Mouse (Mus musculus) MN1 (cell line): ENCODE measurements around the gene Gm20458.
A peak's percentile ranks its signal among the peaks of the same experiment; 100 is the strongest.

Source experiments
- DNase-seq: peaks from one replicate; pipeline ENCODE4 v3.0.0-alpha.2; 2016; ENCODE audit warnings: low spot score

Gm20458 gene

GRCm38 (mm10) chr2:164460745-164461551 lies at the start of gene Gm20458:
Gene Gm20458, plus strand, starts transcription at chr2:164460967.
- DNase-seq, result peak; percentile 98

GRCm38 (mm10) chr2:164414167-164414566 lies 46.6 kb upstream of the Gm20458 start:
- no peak for DNase-seq

DNA sequence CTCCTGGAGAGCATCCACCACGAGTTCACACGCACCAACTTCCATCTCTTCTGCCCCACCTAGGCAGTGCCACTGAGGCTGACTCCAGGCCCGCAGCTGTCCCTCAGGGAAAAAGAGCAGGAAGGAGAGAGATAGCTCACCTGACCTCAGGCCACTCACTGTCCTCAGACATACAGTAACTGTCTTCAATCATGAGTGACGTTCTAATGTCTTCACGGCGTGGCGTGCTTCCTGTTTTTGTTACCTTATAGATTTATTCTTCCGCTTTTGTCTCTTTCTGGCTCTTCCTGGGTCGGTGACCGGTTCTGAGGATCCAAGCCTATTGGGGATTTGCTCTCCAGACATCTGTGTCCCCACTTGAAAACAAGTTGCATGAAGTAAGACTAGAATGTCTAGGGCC lies 46.2 kb upstream of the Gm20458 start:
- no peak for DNase-seq

- peak; percentile 69 for DNase-seq
Observed at GRCm38 (mm10) chr2:164417198-164417597, 43.6 kb upstream of the Gm20458 start.

DNA sequence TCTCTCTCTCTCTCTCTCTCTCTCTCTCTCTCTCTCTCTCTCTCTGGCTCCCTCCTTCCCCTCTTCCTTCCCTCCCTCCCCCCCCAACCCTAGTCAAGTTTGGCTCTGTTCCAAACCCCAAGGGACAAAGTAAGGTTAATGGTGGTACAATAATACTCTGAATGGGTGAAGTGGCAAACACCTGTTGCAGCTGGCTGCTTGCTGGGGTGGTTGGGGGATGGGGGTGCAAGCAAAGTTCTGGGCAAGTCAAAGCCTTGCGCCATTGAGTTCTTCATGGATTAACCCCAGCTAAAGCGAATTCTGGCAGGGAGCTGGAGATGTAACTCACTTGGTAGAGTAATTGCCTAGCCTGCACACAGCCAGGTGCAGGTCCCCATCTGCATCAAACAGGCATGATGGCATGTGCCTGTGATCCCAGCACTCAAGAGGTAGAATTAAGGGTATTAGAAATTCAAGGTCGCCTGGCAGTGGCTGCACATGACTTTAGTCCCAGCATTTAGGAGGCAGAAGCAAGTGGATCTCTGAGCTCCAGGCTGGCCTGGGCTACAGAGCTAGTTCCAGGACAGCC lies 42.4 kb upstream of the Gm20458 start:
- no peak for DNase-seq

- DNase-seq, result no peak
Observed at GRCm38 (mm10) chr2:164419489-164419888, 41.3 kb upstream of the Gm20458 start.

DNA sequence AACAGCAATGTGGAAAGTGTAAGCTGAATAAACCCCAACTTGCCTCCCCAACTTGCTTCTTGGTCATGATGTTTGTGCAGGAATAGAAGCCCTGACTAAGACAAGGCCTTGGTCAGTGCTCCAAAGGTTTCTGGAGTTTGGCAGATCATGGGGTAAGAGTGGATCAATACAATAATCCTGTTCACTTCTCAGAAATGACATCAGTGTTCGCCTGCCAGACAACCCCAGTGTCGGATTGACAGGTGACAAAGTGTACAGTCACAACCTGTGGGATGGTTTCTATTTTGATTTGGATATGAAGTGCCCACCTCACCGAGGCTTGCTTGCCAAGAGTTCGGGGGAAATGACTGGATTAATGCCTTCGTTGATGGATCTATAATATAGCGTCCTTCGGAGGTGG lies 39.5 kb upstream of the Gm20458 start:
- no peak for DNase-seq

GRCm38 (mm10) chr2:164421979-164422378 lies 38.8 kb upstream of the Gm20458 start:
- no peak for DNase-seq

DNA sequence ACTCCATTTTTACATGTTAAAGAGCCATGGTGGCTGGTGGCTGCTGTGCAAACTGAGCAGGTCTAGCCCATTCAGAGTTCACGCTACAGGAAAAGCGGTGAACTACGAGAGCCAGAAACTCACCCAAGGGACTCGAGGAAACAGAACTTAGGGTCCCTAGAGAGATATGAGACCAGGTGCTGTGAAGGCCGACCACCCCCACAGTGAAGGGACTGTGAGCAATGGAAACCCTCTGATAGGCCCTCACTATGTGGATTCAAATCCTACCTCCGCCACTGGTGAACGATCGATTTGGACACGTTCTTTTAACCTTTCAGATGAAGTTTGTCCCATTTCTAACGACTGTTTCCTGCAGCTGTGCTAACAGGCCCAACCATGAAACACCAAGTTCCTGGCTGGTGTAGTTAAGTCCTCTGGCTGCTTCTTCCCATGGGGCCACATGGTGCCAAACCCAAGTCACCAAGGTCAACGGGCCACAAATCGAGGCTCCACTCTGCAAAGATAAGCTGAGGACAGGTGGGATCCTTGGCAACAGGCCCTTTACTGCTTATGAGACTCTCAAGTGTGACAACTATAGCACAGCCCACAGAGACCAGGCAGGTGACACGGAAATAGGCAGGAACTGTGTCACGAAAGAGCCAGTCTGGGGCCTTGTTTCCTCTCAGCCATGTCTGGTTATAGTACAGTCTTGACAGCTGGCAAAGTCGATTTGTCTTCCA lies 37.9 kb upstream of the Gm20458 start:
- no peak for DNase-seq

DNA sequence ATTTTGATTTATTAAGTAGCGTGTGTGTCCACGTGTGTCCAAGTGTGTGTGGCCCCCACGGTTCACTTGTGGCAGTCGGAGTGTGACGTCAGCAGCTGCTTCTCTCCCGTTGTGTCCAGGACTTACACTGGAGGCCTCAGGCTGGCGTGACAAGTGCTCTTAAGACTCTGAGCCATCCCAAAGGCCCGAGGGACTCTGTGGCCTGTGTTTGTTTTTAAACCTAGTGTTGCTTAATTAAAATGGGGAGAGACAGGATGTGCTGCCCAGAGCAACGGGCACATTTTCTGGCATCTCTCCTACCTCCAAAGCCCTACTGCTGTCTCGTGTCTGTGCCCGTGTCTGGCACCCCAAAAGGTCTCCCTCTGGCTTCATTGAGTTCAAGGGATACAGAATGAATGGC lies 37.3 kb upstream of the Gm20458 start:
- DNase-seq, result no peak

DNA sequence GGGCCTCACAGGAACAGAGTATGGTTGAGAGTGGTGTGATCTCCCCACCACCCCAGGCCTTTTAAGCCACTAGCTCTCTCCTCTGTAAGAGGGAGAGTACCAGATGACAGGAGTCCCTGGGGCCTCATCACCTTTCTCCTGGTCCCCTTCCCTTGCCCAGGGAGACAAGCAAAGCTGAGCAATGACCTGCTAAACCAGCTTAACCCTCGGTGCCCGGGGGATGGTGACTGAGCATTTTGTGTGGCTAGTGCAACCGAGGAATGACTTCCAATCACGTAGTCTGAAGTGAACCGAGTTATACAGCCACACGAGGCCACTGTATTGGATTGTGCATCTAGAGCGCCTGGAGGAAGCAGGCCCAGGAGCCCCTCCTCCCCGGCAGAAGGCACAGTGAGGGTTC lies 36.4 kb upstream of the Gm20458 start:
- no peak for DNase-seq

DNA sequence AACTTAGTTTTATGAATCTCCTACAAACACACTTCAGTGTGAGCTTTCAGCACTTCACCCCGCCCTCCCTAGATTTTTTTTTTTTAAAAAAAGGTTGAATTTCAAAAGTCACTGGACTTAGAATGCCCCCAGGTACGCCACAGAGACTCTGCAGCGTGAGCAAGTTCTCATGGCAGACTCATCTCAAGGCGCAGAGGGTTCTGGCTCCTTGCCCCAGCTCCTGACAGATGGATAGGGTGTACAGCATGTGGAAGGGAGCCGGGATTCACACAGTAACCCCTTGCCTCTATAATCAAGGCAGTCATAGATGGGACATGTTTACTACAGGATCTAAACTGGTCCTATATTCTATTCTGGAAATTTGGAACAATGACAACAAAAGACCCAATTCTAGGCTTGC lies 35.4 kb upstream of the Gm20458 start:
- DNase-seq, result no peak

- peak; percentile 73 for DNase-seq
Observed at GRCm38 (mm10) chr2:164426121-164426520, 34.6 kb upstream of the Gm20458 start.

- peak; percentile 65 for DNase-seq
Observed at GRCm38 (mm10) chr2:164426952-164427351, 33.8 kb upstream of the Gm20458 start.

DNA sequence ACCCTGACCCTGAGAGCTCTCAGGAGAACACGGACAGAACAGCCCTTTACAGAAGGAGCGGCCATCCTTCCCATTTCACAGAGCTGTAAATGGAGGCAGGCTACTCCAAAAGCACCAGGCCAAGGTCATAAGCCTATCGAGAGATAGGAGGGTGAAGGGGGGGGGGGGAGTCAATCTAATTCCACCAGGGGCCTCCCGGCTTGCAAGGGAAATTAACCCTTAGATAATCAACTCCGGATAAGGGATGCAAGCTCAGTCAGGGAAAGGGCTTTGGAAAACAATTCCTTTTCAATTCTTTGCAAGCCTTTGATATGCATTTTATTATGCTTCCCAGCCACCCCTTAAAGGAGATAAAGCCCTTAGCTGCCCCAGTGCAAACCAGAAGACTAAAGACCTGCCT lies 32.3 kb upstream of the Gm20458 start:
- DNase-seq, result no peak

DNA sequence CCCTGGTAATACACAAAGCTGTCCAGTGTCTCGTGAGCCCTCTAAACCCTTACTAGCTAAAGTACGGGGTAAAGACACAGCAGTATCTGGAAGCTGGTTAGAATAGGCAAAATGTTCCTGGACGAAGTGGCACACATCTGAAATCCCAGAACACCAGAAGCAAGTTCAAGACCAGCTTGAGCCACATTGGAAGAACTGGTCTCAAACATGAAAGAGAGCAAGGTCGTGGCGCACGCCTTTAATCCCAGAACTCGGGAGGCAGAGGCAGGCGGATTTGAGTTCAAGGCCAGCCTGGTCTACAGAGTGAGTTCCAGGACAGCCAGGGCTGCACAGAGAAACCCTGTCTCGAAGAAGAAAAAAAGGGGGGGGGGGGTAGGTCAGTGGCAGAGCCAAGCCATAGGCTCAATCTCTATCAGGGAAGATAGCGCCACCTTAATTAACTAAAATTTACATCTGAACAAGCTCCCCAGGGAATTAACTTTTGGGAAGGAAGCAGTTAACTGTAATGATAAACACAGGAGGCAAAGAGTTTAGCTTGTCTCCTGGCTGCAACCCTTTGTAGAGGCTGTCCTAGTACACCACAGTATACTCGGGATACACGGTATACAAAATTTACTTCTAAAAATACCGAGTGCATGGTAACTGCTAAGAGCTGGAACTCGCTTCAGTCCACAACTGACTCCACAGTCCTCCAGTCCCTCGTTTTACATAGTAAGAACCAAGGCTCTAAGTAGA lies 30.7 kb upstream of the Gm20458 start:
- no peak for DNase-seq

GRCm38 (mm10) chr2:164430697-164431096 lies 30.1 kb upstream of the Gm20458 start:
- DNase-seq, result no peak

DNA sequence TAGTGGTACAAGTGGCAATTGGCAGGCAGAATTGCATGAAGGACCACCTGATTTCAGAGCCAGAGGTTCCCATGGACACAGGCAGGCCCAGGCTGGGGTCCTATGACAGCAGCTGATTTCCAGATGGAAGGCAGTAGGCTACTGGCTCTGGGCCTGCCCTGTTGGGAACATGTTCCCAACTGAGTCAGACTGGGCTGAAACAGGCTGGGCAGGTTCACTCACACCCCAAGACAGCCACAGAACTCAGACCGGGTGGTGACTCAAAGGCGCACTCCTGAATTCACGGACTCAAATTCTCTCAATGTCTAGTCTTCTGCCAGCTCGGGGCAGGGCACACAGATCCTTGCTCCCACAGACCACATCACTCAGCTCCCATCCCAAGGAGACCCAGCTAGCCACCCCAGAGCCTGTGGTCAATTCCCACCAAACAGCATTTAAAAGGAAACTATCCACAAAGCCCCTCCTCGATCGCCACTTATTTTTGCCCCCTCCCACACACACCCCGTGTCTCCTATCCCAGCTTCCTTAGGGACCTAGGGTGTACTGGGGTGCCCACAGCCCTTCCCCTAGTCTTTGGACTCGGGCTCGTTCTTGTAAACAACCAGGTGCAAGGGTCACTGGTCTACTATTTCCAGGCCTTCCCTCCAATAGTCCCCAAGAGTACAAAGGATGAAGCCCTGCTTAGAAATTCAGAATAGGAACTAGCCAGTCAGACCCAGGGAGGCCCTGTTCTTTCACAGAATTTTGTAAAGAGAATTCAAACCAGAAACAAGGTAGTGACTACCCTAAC lies 28.9 kb upstream of the Gm20458 start:
- DNase-seq, result no peak

GRCm38 (mm10) chr2:164432541-164433191 lies 28.1 kb upstream of the Gm20458 start:
- DNase-seq, result peak; percentile 77

- DNase-seq, result no peak
Observed at GRCm38 (mm10) chr2:164433278-164433895, 27.4 kb upstream of the Gm20458 start.

DNA sequence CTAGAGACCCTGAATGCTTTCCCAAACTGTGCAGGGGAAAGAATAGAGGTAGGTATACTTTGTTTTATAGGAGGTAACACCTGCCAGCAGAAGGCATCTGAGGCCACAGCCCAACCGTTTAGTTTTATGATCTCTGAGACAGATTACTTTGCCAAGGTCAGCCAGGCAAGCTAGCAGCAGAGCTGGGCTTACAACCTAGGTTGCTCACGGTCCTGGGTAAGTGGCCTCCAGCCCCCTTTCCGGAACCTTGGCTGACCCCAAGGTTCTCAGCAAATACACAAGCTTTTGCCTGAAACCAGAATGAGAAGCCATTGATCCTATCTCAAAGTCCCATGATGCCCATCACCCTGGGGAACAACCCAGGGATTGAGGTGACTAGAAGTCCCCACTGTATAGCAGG lies 26.1 kb upstream of the Gm20458 start:
- DNase-seq, result no peak
